ENCODE assay signal across 14 mouse cellular contexts in genomic region chr15:102175736-102176319, GRCm38 (mm10). TPM values are rescaled to one million over a fixed set of nuclear protein-coding genes. Genes with fewer than 3 reads are reported as not detected.
"Had no signal": no experiment of that assay in that cellular context is flagged by ENCODE, and none has a peak within 500 bp of the region (broad histone marks: within the 10 kb centered on the region; RNA-seq: fewer than 3 reads in every experiment).

No protein-coding gene starts in this region.

- H3K9ac ChIP-seq: limb, embryonic 15.5 days; liver, embryonic 12.5 days; midbrain, embryonic 13.5 days; neural tube, embryonic 15.5 days had no signal

- H3K4me1 ChIP-seq: limb, embryonic 15.5 days; midbrain, embryonic 13.5 days; neural tube, embryonic 15.5 days had no signal

- H3K27me3 ChIP-seq: limb, embryonic 15.5 days; liver, embryonic 12.5 days; midbrain, embryonic 13.5 days; neural tube, embryonic 15.5 days had no signal

- H3K27ac ChIP-seq: limb, embryonic 15.5 days; liver, embryonic 12.5 days; macrophage; midbrain, embryonic 13.5 days; neural tube, embryonic 15.5 days had no signal

- H3K4me2 ChIP-seq: limb, embryonic 15.5 days; liver, embryonic 12.5 days; midbrain, embryonic 13.5 days; neural tube, embryonic 15.5 days had no signal

- ATAC-seq: intestine, postnatal 0 days; midbrain, embryonic 13.5 days had no signal

- H3K9me3 ChIP-seq: limb, embryonic 15.5 days; liver, embryonic 12.5 days; neural tube, embryonic 15.5 days had no signal

- DNase-seq: kidney, adult 8-10 months; kidney, postnatal 25 days; left cerebral cortex, postnatal 4 days; right cerebral cortex, adult 18-20 months; right cerebral cortex, postnatal 25 days; thymus, adult 18-20 months; thymus, postnatal 14 days had no signal

- H3K4me3 ChIP-seq: limb, embryonic 15.5 days; liver, embryonic 12.5 days; midbrain, embryonic 13.5 days; myocyte; neural tube, embryonic 15.5 days had no signal

RNA-seq across cellular contexts. Expression of gene Soat2, which starts 25.5 kb away (rescaled TPM):
- polyA plus RNA-seq: midbrain, embryonic 13.5 days had no signal

RNA-seq across cellular contexts. Expression of gene Igfbp6, which starts 31.7 kb away (rescaled TPM):
- polyA plus RNA-seq: macrophage had no signal
